Mouse (Mus musculus) neural tube, embryonic 15.5 days (tissue): ENCODE measurements around the gene Mkrn1. TPM values are rescaled to one million over a fixed set of nuclear protein-coding genes. Genes with fewer than 3 reads are reported as not detected.
"Not testable (repeated sequence)": the region's sequence is repeated elsewhere in the genome, so short reads cannot be mapped to it uniquely, and the experiment has no call there.

ENCODE experiments used
- ATAC-seq: fragments of 200-750 bp; cut with Nextera tagmentation; 2 replicates; pipeline ENCODE4 v1.8.0; 2017; ENCODE audit warnings: mild to moderate bottlenecking, moderate TSS enrichment, moderate library complexity; ENCODE audit not compliant: low FRiP score
- H3K27ac ChIP-seq: fragments of 300-500 bp; sonication (generic); replicated peaks from 2 replicates; pipeline ENCODE4 v1.5.1; 2015; ENCODE audit warnings: mild to moderate bottlenecking, inconsistent platforms
- H3K27me3 ChIP-seq: fragments of 300-500 bp; sonication (generic); replicated peaks from 2 replicates; pipeline ENCODE4 v1.6.1; 2015; ENCODE audit warnings: inconsistent platforms
- H3K36me3 ChIP-seq: fragments of 300-500 bp; sonication (generic); 2 replicates; pipeline ENCODE4 v1.6.1; 2015; ENCODE audit warnings: inconsistent platforms
- H3K4me1 ChIP-seq: fragments of 300-500 bp; sonication (generic); 2 replicates; pipeline ENCODE4 v1.6.1; 2015; ENCODE audit warnings: inconsistent platforms
- H3K4me2 ChIP-seq: fragments of 300-500 bp; sonication (generic); 2 replicates; pipeline ENCODE4 v1.6.1; 2015; ENCODE audit warnings: inconsistent platforms, mild to moderate bottlenecking, moderate library complexity
- H3K4me3 ChIP-seq: fragments of 300-500 bp; sonication (generic); replicated peaks from 2 replicates; pipeline ENCODE4 v1.5.1; 2015; ENCODE audit warnings: mild to moderate bottlenecking, inconsistent platforms
- H3K9ac ChIP-seq: fragments of 300-500 bp; sonication (generic); replicated peaks from 2 replicates; pipeline ENCODE4 v1.6.1; 2015; ENCODE audit warnings: mild to moderate bottlenecking, inconsistent platforms
- H3K9me3 ChIP-seq: fragments of 300-500 bp; sonication (generic); replicated peaks from 2 replicates; pipeline ENCODE4 v1.6.1; 2016; ENCODE audit warnings: inconsistent platforms
- WGBS: fragments of 180-500 bp; shearing (Covaris S2); methylation state at CpG from one replicate; pipeline ENCODE4 v1.1.7; 2015; ENCODE audit warnings: mixed read lengths; 5-methylcytosine and 5-hydroxymethylcytosine counted together
- polyA plus RNA-seq: library from polyadenylated mRNA; unstranded; fragments of >200 nt; fragmentation: Nextera tagmentation; extraction: Ambion mirVana; gene quantifications from 2 replicates; pipeline ENCODE4 v1.2.1, GENCODE M21; 2015

Gene Mkrn1
- polyA plus RNA-seq, 1 experiment from 2014 or later, result 231 TPM

- H3K4me1 ChIP-seq, result peaks cover 34% of the 10 kb centered on the region
- peak; percentile 93 for ATAC-seq
- H3K4me2 ChIP-seq, result peak within 1 kb of the TSS; percentile 61
- H3K9me3 ChIP-seq, result no peaks in the 10 kb centered on the region
- 0 out of 2 replicates have a peak, but pooled peaks cover 9% of the 10 kb centered on the region for H3K27me3 ChIP-seq
- under 1% methylated on average over 43 of the region's 43 CpGs for WGBS
- peak within 1 kb of the TSS; percentile 74 for H3K27ac ChIP-seq
- peak within 1 kb of the TSS; percentile 92 for H3K9ac ChIP-seq
- H3K4me3 ChIP-seq, result peak within 1 kb of the TSS; percentile 97
- H3K36me3 ChIP-seq, result peaks cover 10% of the 10 kb centered on the region; the same call in 1 of the 2 replicates
Measured at GRCm38 (mm10) chr6:39377311-39377827, 42.9 kb downstream of the Mkrn1 start, which contains the start of gene Slc37a3. Gene Slc37a3, minus strand, starts transcription at chr6:39377675.

DNA sequence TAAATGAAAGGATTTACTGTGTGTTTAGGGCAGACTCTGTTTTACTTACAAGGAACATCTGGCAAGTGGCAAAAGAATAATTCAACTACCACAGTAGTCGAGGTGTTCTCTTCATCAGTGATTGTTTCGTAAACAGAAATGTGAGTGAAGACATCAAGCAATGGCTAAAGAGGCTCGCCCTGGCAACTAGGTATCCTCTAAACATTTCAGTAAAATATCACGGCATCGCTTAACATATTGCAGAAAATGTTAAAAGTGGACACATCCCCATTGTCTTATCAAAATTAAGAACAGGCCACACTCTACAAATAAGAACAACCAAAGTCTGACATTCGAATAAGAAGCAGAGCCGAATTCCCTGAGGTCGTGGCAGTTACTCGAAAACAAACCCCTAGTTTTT lies 43.5 kb downstream of the Mkrn1 start:
- H3K27ac ChIP-seq, result no peak overlapping the region
- 18% methylated on average over 9 of the region's 9 CpGs for WGBS
- no peak for ATAC-seq
- no peaks in the 10 kb centered on the region for H3K9me3 ChIP-seq
- peak overlapping the region; percentile 97 for H3K4me3 ChIP-seq
- peaks cover 10% of the 10 kb centered on the region; the same call in 1 of the 2 replicates for H3K36me3 ChIP-seq
- peak overlapping the region; percentile 92 for H3K9ac ChIP-seq
- peak overlapping the region; percentile 61 for H3K4me2 ChIP-seq
- peaks cover 34% of the 10 kb centered on the region for H3K4me1 ChIP-seq
- 0 out of 2 replicates have a peak, but pooled peaks cover 9% of the 10 kb centered on the region for H3K27me3 ChIP-seq

DNA sequence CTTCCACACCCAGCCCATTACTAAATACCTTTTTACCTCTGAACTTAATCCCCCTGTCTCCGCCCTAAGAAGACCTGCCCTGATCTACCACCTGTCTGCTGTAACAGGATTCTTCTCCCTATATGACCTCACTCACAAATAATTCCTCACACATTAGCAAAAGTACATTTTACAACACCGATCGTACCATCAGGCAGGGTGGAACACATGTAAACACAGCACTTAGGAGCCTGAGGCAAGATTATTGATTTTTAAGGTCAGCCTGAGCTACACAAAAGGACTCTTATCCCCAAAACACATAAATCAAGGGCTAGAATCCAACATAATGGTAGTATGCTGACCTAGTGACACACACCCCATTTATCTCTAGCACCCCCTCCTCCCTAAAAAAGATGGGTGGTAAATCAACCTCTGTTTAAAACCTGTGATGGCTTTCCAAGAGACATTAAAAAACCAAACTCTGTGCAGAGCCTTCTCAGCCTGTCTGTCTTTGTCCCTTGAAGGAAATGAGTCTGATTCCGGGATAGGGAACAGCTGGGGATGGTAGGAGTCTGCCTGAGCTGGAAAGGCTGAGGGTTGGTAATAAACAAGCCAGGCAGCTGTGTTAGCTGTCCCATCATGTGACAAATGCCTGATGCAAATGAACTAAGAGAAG lies 46.8 kb downstream of the Mkrn1 start:
- H3K27ac ChIP-seq, result 0 out of 2 replicates have a peak overlapping the region, but pooled peaks have one; percentile 37
- WGBS, result 27% methylated on average over 4 of the region's 4 CpGs
- H3K9me3 ChIP-seq, result no peaks in the 10 kb centered on the region
- ATAC-seq, result no peak
- H3K36me3 ChIP-seq, result peaks cover 10% of the 10 kb centered on the region; the same call in 1 of the 2 replicates
- no peak overlapping the region for H3K4me2 ChIP-seq
- no peaks in the 10 kb centered on the region for H3K27me3 ChIP-seq
- H3K9ac ChIP-seq, result no peak overlapping the region
- no peak overlapping the region for H3K4me3 ChIP-seq
- peaks cover 29% of the 10 kb centered on the region for H3K4me1 ChIP-seq

- no peak overlapping the region for H3K9ac ChIP-seq
- ATAC-seq, result no peak
Measured at GRCm38 (mm10) chr6:39372727-39373126, 47.5 kb downstream of the Mkrn1 start.

GRCm38 (mm10) chr6:39372042-39372441 lies 48.2 kb downstream of the Mkrn1 start:
- Histone ChIP-seq H3K4me2 (no peak overlapping the region), H3K4me1 (peaks cover 26% of the 10 kb centered on the region), H3K27ac (no peak overlapping the region), H3K9ac (no peak overlapping the region), H3K4me3 (no peak overlapping the region), H3K27me3 (no peaks in the 10 kb centered on the region), H3K9me3 (no peaks in the 10 kb centered on the region), H3K36me3 (peaks cover 10% of the 10 kb centered on the region; the same call in 1 of the 2 replicates)
- no peak for ATAC-seq

More at GRCm38 (mm10) chr6:39372727-39373126, 47.5 kb downstream of the Mkrn1 start:
- H3K36me3 ChIP-seq, result peaks cover 10% of the 10 kb centered on the region; the same call in 1 of the 2 replicates
- no peak overlapping the region for H3K4me3 ChIP-seq
- H3K4me1 ChIP-seq, result peaks cover 27% of the 10 kb centered on the region
- no peaks in the 10 kb centered on the region for H3K27me3 ChIP-seq
- WGBS, result 44% methylated on average over 7 of the region's 7 CpGs
- 0 out of 2 replicates have a peak overlapping the region, but pooled peaks have one; percentile 37 for H3K27ac ChIP-seq
- H3K4me2 ChIP-seq, result no peak overlapping the region
- no peaks in the 10 kb centered on the region for H3K9me3 ChIP-seq

DNA sequence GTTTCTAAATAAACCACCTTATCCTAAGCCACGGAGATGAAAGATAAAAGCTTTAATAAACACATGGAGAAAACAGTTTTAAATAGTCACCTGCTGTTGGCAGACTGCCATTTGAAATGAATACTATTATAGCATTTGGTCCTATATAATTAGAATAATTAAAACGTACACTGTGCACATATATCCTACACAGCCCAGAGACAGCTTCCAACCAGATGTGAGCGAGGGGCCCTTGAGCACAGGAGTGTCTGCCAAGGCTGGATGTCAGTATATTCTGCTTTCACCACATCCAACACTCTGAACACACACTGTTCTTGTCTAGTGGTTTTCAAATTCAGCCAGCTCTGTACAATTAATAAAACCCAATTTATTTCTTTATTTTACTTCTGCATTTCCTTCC lies 50.6 kb downstream of the Mkrn1 start:
- no peak overlapping the region for H3K4me3 ChIP-seq
- no peaks in the 10 kb centered on the region for H3K27me3 ChIP-seq
- 64% methylated on average over 3 of the region's 3 CpGs for WGBS

DNA sequence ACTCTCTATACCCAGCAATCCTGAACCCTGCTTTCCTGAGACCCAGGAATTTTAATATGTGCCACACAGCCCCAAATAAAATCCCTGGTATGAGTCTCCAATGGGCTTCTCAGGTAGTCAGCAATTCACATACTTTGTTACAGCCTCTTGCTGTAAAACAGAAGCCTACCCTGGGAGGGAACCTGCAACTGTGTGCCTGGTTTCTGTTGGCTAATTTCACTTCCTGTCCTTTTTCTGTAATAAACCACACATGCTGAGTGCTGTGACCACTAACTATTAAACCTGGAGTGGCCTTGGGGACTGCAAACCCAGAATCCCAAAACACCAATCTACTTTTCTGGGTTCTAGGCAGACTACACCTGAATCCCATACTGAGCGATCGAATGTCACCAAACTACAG lies 57.6 kb downstream of the Mkrn1 start:
- H3K36me3 ChIP-seq, result peaks cover 47% of the 10 kb centered on the region
- no peak overlapping the region for H3K27ac ChIP-seq
- ATAC-seq, result no peak
- no peaks in the 10 kb centered on the region for H3K4me1 ChIP-seq
- H3K27me3 ChIP-seq, result no peaks in the 10 kb centered on the region
- 98% methylated on average over 2 of the region's 2 CpGs for WGBS
- H3K9me3 ChIP-seq, result no peaks in the 10 kb centered on the region
- no peak overlapping the region for H3K9ac ChIP-seq
- H3K4me3 ChIP-seq, result no peak overlapping the region
- no peak overlapping the region for H3K4me2 ChIP-seq

More for the DNA sequence above, 50.6 kb downstream of the Mkrn1 start:
- H3K36me3 ChIP-seq, result peaks cover 18% of the 10 kb centered on the region
- 0 out of 2 replicates have a peak, but pooled peaks have one; percentile 56 for ATAC-seq
- no peak overlapping the region for H3K9ac ChIP-seq
- H3K4me2 ChIP-seq, result no peak overlapping the region
- H3K9me3 ChIP-seq, result no peaks in the 10 kb centered on the region
- no peak overlapping the region for H3K27ac ChIP-seq
- peaks cover 11% of the 10 kb centered on the region for H3K4me1 ChIP-seq

- not testable (repeated sequence) for H3K27ac ChIP-seq, H3K27me3 ChIP-seq, H3K4me3 ChIP-seq, H3K9me3 ChIP-seq, H3K4me1 ChIP-seq, H3K9ac ChIP-seq, ATAC-seq, H3K4me2 ChIP-seq
- peaks cover 66% of the 10 kb centered on the region for H3K36me3 ChIP-seq
- WGBS, result 98% methylated on average over 9 of the region's 9 CpGs
Measured at GRCm38 (mm10) chr6:39359207-39359606, 61.1 kb downstream of the Mkrn1 start.

GRCm38 (mm10) chr6:39348946-39349345 lies 71.3 kb downstream of the Mkrn1 start:
- Histone ChIP-seq H3K36me3 (peaks cover 64% of the 10 kb centered on the region), H3K9ac (no peak overlapping the region), H3K4me1 (peaks cover 25% of the 10 kb centered on the region), H3K4me3 (no peak overlapping the region), H3K9me3 (no peaks in the 10 kb centered on the region), H3K4me2 (no peak overlapping the region), H3K27me3 (no peaks in the 10 kb centered on the region), H3K27ac (no peak overlapping the region)
- no peak for ATAC-seq
- WGBS, result 49% methylated on average over 6 of the region's 6 CpGs

GRCm38 (mm10) chr6:39347880-39348814 lies 72.1 kb downstream of the Mkrn1 start:
- H3K9me3 ChIP-seq, result no peaks in the 10 kb centered on the region
- ATAC-seq, result no peak
- no peak overlapping the region for H3K9ac ChIP-seq
- peaks cover 25% of the 10 kb centered on the region for H3K4me1 ChIP-seq
- H3K27me3 ChIP-seq, result no peaks in the 10 kb centered on the region
- H3K36me3 ChIP-seq, result peaks cover 58% of the 10 kb centered on the region
- H3K4me3 ChIP-seq, result no peak overlapping the region
- H3K27ac ChIP-seq, result peak overlapping the region; percentile 41; the same call in 1 of the 2 replicates
- WGBS, result 30% methylated on average over 4 of the region's 4 CpGs
- H3K4me2 ChIP-seq, result no peak overlapping the region
